Mouse (Mus musculus) forebrain, embryonic 15.5 days (tissue): ENCODE measurements around the gene Ripk1. TPM values are rescaled to one million over a fixed set of nuclear protein-coding genes. Genes with fewer than 3 reads are reported as not detected.

Experiments used
- ATAC-seq: fragments of 200-750 bp; cut with Nextera tagmentation; replicated peaks from 2 replicates; pipeline ENCODE4 v1.8.0; 2017; ENCODE audit warnings: mild to moderate bottlenecking, moderate TSS enrichment, moderate library complexity
- H3K27ac ChIP-seq: fragments of 300-500 bp; sonication (generic); replicated peaks from 2 replicates; pipeline ENCODE4 v1.5.1; 2015; ENCODE audit warnings: mild to moderate bottlenecking, inconsistent platforms
- H3K27me3 ChIP-seq: fragments of 300-500 bp; sonication (generic); 2 replicates; pipeline ENCODE4 v1.6.1; 2015; ENCODE audit warnings: inconsistent platforms
- H3K36me3 ChIP-seq: fragments of 300-500 bp; sonication (generic); 2 replicates; pipeline ENCODE4 v1.6.1; 2015; ENCODE audit warnings: mild to moderate bottlenecking, inconsistent platforms
- H3K4me1 ChIP-seq: fragments of 300-500 bp; sonication (generic); 2 replicates; pipeline ENCODE4 v1.6.1; 2015; ENCODE audit warnings: inconsistent platforms
- H3K4me2 ChIP-seq: fragments of 300-500 bp; sonication (generic); replicated peaks from 2 replicates; pipeline ENCODE4 v1.6.1; 2015; ENCODE audit warnings: mild to moderate bottlenecking, inconsistent platforms
- H3K4me3 ChIP-seq: fragments of 300-500 bp; sonication (generic); 2 replicates; pipeline ENCODE4 v1.5.1; 2015; ENCODE audit warnings: mild to moderate bottlenecking, inconsistent platforms
- H3K9ac ChIP-seq: fragments of 300-500 bp; sonication (generic); replicated peaks from 2 replicates; pipeline ENCODE4 v1.6.1; 2015; ENCODE audit warnings: mild to moderate bottlenecking, inconsistent platforms
- H3K9me3 ChIP-seq: fragments of 300-500 bp; sonication (generic); 2 replicates; pipeline ENCODE4 v1.6.1; 2016; ENCODE audit warnings: inconsistent platforms
- WGBS: fragments of 180-500 bp; shearing (Covaris S2); methylation state at CpG from one replicate; pipeline ENCODE4 v1.1.7; 2015; ENCODE audit warnings: mixed read lengths; 5-methylcytosine and 5-hydroxymethylcytosine counted together
- polyA plus RNA-seq: library from polyadenylated mRNA; unstranded; fragments of >200 nt; fragmentation: Nextera tagmentation; extraction: Ambion mirVana; gene quantifications from 2 replicates; pipeline ENCODE4 v1.2.1, GENCODE M21; 2015

Gene Ripk1
- polyA plus RNA-seq, 1 experiment from 2014 or later = 6.3 TPM

GRCm38 (mm10) chr13:34084026-34084750 is 82.0 kb downstream of the Ripk1 start:
- Histone ChIP-seq H3K27me3 (no peaks in the 10 kb centered on the region), H3K4me3 (no peak overlapping the region), H3K36me3 (no peaks in the 10 kb centered on the region), H3K9me3 (no peaks in the 10 kb centered on the region), H3K27ac (no peak overlapping the region), H3K4me1 (peaks cover 24% of the 10 kb centered on the region), H3K9ac (no peak overlapping the region), H3K4me2 (no peak overlapping the region)
- no peak for ATAC-seq
- 68% methylated on average over 9 of the region's 9 CpGs for WGBS

Other genes with a start within 250 kb of the Ripk1 start
- not detected in 2 replicates for gene Serpinb6e, start 159.0 kb upstream of the Ripk1 start, polyA plus RNA-seq
- 0.17 and 0.37 TPM in 2 replicates for gene Serpinb6c, start 96.7 kb upstream of the Ripk1 start, polyA plus RNA-seq
- gene Nqo2, start 37.7 kb upstream of the Ripk1 start, polyA plus RNA-seq = 5.0 and 6.7 TPM in 2 replicates
- gene Serpinb6a, start 431 bp downstream of the Ripk1 start, polyA plus RNA-seq = 36.5 and 38.0 TPM in 2 replicates
- 32.9 and 35.9 TPM in 2 replicates for gene Bphl, start 35.2 kb downstream of the Ripk1 start, polyA plus RNA-seq
- gene Tubb2a, start 75.6 kb downstream of the Ripk1 start, polyA plus RNA-seq = 1,539 and 1,682 TPM in 2 replicates
- 920 and 926 TPM in 2 replicates for gene Tubb2b, start 128.1 kb downstream of the Ripk1 start, polyA plus RNA-seq
- gene Psmg4, start 160.6 kb downstream of the Ripk1 start, polyA plus RNA-seq = 97.3 and 105 TPM in 2 replicates